Comparison of ENCODE assay signal across 27 mouse cellular contexts in the genomic region with DNA sequence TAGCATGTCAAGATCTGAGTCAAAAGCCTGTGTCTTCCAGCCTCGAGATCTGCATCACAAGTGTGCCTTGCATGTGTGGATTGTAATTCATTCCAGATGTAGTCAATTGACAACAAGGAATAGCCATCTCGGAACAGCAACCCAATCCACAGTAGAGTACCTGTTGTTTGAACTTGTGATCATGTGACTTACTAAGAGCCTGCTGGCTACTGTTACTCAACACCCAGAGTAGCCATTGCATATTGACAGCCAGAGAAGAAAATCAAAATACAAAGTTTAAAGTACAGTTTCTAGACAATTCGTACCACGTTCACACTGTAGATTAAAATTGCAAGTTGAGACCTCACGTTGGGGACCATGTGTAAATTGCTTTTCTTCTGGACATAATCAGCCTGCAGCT.
"Had no signal": no experiment of that assay in that cellular context is flagged by ENCODE, and none has a peak within 500 bp of the region (broad histone marks: within the 10 kb centered on the region; RNA-seq: fewer than 3 reads in every experiment).

No protein-coding gene starts in this region.

- H3K9me3 ChIP-seq: embryonic facial prominence, embryonic 12.5 days; embryonic facial prominence, embryonic 13.5 days; embryonic facial prominence, embryonic 15.5 days; forebrain, embryonic 10.5 days; forebrain, embryonic 12.5 days; forebrain, embryonic 13.5 days; forebrain, embryonic 15.5 days had no signal

- H3K27me3 ChIP-seq: embryonic facial prominence, embryonic 12.5 days; embryonic facial prominence, embryonic 13.5 days; embryonic facial prominence, embryonic 15.5 days; forebrain, embryonic 12.5 days; forebrain, embryonic 13.5 days; forebrain, embryonic 15.5 days had no signal

- H3K4me1 ChIP-seq: forebrain, embryonic 10.5 days; forebrain, embryonic 12.5 days; forebrain, embryonic 13.5 days; forebrain, embryonic 15.5 days had no signal

- H3K9ac ChIP-seq: embryonic facial prominence, embryonic 12.5 days; embryonic facial prominence, embryonic 13.5 days; embryonic facial prominence, embryonic 15.5 days; forebrain, embryonic 12.5 days; forebrain, embryonic 13.5 days; forebrain, embryonic 15.5 days; forebrain, postnatal 0 days had no signal

- DNase-seq: cerebellum, adult 2 months; cerebellum, adult 8-10 months; cerebellum, adult 9-10 months; cerebellum, adult 9-11 months; cerebellum, postnatal 10 days; cerebellum, postnatal 14 days; cerebellum, postnatal 25 days; cerebellum, postnatal 36 days; embryo, embryonic 11 days; forebrain, postnatal 0 days; gastrocnemius, adult 2 months; gastrocnemius, postnatal 10 days; gastrocnemius, postnatal 14 days; gastrocnemius, postnatal 25 days; gastrocnemius, postnatal 36 days; heart, adult 11 months; heart, adult 18-20 months; heart, adult 2 months had no signal

- H3K27ac ChIP-seq: embryonic facial prominence, embryonic 12.5 days; embryonic facial prominence, embryonic 13.5 days; embryonic facial prominence, embryonic 15.5 days; forebrain, embryonic 10.5 days; forebrain, embryonic 12.5 days; forebrain, embryonic 13.5 days; forebrain, embryonic 15.5 days; gastrocnemius, adult 2 months; heart, adult 2 months had no signal

- ATAC-seq: forebrain, embryonic 13.5 days; forebrain, embryonic 15.5 days; forebrain, embryonic 16.5 days; forebrain, postnatal 0 days had no signal

- H3K4me3 ChIP-seq: embryonic facial prominence, embryonic 12.5 days; embryonic facial prominence, embryonic 13.5 days; embryonic facial prominence, embryonic 15.5 days; erythroblast, embryonic 14.5 days; forebrain, embryonic 10.5 days; forebrain, embryonic 12.5 days; forebrain, embryonic 13.5 days; forebrain, embryonic 15.5 days; gastrocnemius, adult 2 months; heart, adult 2 months had no signal

- H3K36me3 ChIP-seq: embryonic facial prominence, embryonic 12.5 days; embryonic facial prominence, embryonic 13.5 days; embryonic facial prominence, embryonic 15.5 days; forebrain, embryonic 10.5 days; forebrain, embryonic 12.5 days; forebrain, embryonic 15.5 days had no signal

- H3K4me2 ChIP-seq: embryonic facial prominence, embryonic 12.5 days; embryonic facial prominence, embryonic 13.5 days; embryonic facial prominence, embryonic 15.5 days; forebrain, embryonic 12.5 days; forebrain, embryonic 13.5 days; forebrain, embryonic 15.5 days had no signal
